Mouse (Mus musculus): ENCODE results near the gene Skap1.

DNA sequence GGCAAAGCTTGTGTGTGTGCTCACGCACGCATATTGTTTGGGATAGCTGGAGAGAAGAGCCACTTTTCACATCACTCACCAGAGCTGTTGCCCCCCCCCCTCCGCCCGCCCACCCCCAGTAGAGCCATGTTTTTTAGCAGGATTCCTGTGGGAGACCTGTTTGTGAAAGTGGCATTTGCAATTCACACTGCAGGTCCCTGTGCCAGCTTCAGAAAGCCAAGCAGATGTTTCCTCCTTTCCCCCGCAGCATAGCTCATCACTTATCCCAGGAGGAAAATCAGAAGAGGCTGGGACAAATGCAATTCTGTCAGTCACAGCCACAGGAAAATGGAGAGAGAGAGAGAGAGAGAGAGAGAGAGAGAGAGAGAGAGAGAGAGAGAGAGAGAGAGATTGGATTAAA is 155.2 kb downstream of the Skap1 start:
- TF ChIP-seq CTCF (conservative IDR thresholded peaks at IDR 0.05; ENCODE audit: low read length) (no peak), NANOG (IDR thresholded peaks at IDR 0.05; ENCODE audit: borderline replicate concordance, low read length) (no peak), POU5F1 (IDR thresholded peaks at IDR 0.05; ENCODE audit: borderline replicate concordance, low read length) (no peak)

Measured in E14TG2a.4 (cell line).